Mouse (Mus musculus) left cerebral cortex, postnatal 25 days (tissue): ENCODE results near the gene St3gal3. TPM values are rescaled to one million over a fixed set of nuclear protein-coding genes. Genes with fewer than 3 reads are reported as not detected.
A peak's percentile ranks its signal among the peaks of the same experiment; 100 is the strongest.

Experiments
- DNase-seq, 2 experiments: peaks; one replicate each; pipeline ENCODE4 v3.0.0; 2022; ENCODE audit warnings: low spot score in 2 of 2, mixed read lengths in 1 of 2
- intact Hi-C: fragments of 180-260 bp; cut with DNase I; formaldehyde crosslinking; loops from one replicate; pipeline ENCODE4 v1.15.1; 2025
- total RNA-seq, 2 experiments: library from RNA; stranded (reverse); gene quantifications; 2 replicates each; pipeline ENCODE4 v1.2.3; 2021

Gene St3gal3
- total RNA-seq, 2 experiments from 2014 or later = 43.5 to 44.3 TPM

DNA sequence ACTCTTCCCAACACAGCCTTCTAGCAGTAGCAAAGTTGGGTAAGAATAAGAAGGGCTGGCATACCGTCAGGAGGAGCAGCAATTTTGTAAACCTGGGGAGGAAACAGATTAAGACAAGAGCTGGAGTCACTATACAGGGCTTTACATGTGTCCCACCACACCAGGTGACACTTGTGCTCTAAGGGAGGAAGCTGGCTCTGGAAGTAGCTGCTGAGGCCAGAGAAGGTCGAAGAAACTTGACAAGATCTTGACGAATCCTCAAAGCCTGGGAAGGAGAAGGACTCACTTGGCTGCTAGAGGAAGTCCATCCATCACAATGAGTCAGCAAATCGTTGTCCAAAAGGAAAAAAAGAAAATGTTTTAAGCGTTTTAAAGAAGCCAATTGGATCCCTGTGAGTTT is 218.3 kb downstream of the St3gal3 start:
- intact Hi-C loops = no loop called here
- no peak for DNase-seq

DNA sequence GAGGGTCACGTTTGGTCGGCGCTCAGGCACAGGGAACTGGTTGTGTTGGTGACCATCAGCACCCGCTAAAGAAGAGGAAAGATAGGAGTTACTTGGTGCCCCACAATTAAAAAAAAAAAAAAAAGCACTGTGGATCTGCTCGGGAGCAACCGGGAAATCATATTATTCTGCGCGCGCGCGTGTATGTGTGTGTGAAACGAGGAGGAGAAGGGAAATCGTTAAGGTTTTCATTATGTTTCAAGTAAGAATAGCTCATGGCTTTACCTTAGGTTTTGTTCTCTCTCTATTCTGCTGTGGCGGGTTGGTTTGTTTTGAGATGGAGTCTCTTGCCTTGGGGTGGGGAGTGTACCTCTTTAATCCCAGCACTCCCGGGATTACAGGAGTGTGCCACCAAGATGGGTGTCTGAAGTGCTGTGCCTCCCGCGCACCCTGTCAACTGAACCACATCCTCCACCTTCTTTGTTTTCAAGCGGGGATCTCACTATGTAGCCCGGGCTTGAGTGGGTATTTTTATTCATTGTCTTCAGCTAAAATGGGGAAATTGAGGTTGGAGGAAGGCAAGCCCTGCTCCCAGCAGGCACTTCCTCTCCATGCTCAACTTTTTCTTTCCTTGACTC is 219.1 kb downstream of the St3gal3 start:
- intact Hi-C loops = loop anchor here (2.0 kb wide), 1 partner anchor 23 kb away; the partner anchor contains the start of gene Dph2
- DNase-seq = peak in 1 of 2 experiments; percentile 60

DNA sequence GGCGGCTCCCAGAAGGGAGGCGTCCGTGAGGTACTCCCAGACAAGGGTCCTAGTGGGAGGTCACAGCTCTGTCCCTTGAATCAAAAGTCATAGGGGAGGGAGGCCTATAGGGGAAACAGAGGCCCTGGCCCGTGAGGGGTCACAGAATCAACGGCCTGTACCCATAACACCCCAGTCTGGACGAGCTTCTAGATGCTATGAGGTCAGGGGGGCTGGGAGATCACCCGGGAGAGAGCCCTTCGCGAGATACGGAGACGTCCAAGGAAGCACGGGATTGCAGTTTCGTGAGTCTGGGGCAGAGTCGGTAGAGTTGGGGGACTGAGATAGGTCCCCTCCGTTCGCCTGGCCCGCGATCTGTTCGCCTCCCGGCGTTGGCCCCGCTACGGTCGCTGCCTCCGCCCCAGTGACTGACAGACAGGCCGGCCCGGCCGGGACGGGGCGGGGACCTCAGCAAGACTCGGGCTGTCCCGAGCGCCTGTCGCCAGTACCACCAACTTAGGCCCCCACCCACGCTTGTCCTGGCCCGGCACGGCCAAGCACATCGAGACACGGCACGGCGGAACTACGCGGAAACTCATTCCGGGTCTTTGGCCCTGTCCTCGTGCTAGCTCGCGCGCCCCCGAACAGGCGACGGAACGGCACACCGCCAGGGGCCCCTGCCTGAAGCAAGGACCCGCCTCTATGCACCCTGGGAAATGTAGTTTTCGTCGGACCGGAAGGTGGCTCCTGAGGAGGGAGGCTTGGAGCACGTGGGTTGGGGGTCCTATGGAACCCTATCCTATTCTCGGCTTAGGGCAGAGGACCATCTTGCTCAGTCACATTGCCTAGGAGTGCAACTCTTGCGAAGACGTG is 219.9 kb downstream of the St3gal3 start, which contains the start of gene Ipo13:
Gene Ipo13, minus strand, starts transcription at position 409 of the 852 bp plus-strand sequence.
- intact Hi-C loops = loop anchor here (2.0 kb wide), 1 partner anchor 22 kb away; the partner anchor contains the start of gene Dph2
- peak; percentile 94 to 95 for DNase-seq

- intact Hi-C loops = loop anchor here (2.0 kb wide), 1 partner anchor 21 kb away; the partner anchor contains the start of gene Dph2
- no peak for DNase-seq
Observed at GRCm38 (mm10) chr4:117914031-117914430, 220.7 kb downstream of the St3gal3 start.

DNA sequence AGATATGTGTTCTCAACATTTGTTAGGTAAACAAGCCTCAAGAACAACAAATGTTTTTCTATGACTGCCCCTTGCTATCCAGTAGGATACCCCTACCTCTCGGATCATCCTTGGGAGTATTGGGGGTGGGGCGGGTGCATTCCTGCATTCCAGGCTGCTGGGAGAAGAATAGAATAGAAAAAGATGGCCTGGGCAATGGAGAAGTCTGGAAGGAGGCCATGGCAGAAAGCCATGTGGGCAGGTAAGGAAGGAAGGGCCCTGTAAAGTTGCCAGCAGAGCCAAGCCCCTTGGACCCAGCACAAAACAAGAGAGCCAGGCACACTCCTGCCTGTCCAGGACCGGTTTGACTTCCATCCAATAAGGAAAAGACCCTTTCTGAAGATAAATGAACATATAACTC is 221.3 kb downstream of the St3gal3 start:
- DNase-seq = no peak
- intact Hi-C loops = no loop called here

DNA sequence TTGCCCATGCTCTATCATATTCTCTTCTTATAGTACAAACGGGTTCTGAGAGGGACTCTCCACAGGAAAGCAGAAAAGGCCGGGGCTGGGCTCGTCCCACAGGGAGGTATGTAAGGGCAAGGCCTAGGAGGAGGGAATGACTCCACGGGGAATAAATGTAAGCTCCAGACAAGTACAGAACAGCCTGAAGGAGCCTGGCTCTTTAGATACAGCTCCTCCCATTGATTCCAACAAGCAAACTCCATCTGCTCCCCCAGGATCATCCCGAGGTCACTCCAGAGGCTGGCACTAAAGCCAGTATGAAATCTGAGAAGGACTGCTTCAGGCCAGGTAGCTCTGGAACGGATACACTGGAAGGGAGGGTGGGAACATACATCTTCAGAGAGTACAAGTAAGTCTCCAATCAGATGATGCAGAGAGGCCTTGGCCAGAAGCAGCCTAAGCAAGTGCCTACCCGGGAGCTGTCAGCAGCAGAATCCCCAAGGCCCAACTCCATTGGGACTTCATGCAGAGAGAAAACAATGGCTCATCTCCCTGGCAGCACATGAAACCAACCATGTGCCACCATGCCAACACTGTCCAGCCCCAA is 221.9 kb downstream of the St3gal3 start:
- intact Hi-C loops = no loop called here
- DNase-seq = no peak

GRCm38 (mm10) chr4:117912131-117912561 is 222.6 kb downstream of the St3gal3 start:
- intact Hi-C loops = no loop called here
- no peak for DNase-seq

GRCm38 (mm10) chr4:117908834-117909453 is 225.8 kb downstream of the St3gal3 start:
- intact Hi-C loops = no loop called here

DNA sequence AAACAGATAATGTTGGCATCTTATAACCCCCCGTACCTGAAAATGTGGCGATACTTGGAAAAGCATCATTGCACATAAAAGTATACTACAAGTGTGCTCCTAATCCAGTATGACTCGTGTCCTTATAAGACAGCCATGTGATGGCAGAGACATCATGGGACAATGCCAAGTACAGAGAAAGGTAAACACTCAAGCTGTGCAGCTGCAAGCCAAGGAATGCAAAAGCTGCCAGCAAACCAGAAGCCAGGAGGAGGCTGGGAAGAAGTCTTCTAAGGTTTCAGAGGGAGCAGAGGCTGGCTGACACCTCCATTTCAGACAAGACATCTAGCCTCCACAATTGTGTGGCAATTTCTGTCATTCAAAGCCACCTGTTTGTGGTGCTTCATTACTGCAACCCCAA is 228.5 kb downstream of the St3gal3 start:
- DNase-seq = no peak
- intact Hi-C loops = no loop called here

More at GRCm38 (mm10) chr4:117908834-117909453, 225.8 kb downstream of the St3gal3 start:
- DNase-seq = peak in 1 of 2 experiments; percentile 68

DNA sequence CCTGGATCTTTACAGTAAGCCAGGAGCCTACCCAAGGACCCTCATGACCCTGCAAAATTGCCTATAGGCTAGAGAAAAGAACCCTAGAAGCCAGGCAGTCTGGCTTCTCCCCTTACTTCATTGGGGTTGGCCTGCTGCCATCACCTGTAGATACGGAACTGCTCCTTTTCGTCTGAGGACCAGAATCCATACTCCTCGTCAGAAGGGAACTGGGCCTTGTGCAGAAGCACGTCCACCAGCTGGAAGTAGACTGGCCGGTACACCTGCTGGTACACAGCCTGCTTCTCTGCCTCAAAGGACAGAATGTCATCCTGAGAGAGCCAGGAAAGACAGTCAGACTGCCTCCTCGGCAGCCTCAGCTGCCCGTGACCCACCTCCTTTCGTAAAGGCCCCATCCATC is 230.0 kb downstream of the St3gal3 start:
- DNase-seq = no peak
- intact Hi-C loops = no loop called here

DNA sequence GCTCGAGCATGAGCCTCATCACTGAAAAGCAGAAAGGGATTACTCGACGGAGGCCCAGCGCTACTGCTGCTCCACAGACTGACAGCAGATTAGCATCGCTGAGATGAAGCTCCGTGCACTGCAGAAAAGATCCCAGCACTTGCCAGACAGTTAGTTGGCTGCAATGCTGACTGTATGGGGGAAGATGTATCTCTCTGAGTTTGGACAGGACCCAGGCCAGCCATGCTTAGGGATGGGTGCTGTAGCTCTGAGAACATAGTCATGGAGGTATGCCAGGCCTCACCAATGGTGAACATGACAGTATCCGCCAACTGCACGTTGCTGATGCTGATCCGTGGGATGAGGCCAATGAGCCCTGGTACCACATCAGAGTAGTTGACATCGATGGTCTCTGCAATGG is 230.6 kb downstream of the St3gal3 start:
- DNase-seq = peak in 1 of 2 experiments; percentile 83
- intact Hi-C loops = no loop called here

DNA sequence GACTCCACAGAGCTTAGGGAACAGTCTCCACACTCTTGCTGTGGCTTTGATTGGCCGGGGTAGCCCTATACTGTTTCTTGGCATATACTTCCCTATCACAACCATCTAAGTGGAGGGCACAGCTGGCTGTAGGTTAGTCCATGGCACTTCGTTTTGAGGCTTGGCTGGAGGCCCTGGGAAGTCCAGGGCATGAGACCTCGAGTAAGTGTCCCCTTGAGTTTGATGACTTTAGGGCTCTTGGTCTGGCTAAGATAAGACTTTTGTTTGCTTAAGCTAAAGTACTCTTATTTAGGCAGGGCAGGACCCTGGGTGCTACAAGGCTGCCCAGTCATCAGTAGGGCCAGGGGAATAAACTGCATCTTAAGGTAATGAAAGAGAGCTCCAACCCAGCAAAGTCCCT is 236.6 kb downstream of the St3gal3 start:
- intact Hi-C loops = no loop called here
- DNase-seq = no peak

- DNase-seq = no peak
- intact Hi-C loops = no loop called here
Observed at GRCm38 (mm10) chr4:117896031-117896430, 238.7 kb downstream of the St3gal3 start.

DNA sequence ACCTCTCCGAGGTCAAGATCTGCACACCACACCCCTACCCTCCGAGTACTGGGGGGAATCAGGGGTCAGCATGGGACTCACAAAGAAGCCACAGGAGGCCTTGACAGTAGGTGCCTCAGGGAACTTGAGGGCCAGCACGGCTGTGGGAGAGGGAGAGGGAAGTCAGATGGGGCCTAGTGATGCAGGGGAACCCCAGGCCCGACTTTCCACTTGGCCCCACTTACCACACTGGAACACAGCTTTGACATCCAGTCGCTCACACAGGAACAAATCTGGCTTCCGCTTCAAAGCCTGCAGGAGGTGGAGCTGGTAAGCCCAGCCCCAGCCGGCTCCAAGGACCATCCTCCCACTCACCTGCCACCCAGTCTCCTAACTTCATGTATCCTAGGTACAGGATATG is 239.4 kb downstream of the St3gal3 start:
- no peak for DNase-seq
- intact Hi-C loops = no loop called here

GRCm38 (mm10) chr4:117894601-117895000 is 240.1 kb downstream of the St3gal3 start:
- intact Hi-C loops = no loop called here

GRCm38 (mm10) chr4:117893376-117893775 is 241.3 kb downstream of the St3gal3 start:
- intact Hi-C loops = loop anchor here (2.0 kb wide), 1 partner anchor 21 kb away; the partner anchor contains the start of gene Ipo13
- no peak for DNase-seq

More at GRCm38 (mm10) chr4:117894601-117895000, 240.1 kb downstream of the St3gal3 start:
- no peak for DNase-seq

DNA sequence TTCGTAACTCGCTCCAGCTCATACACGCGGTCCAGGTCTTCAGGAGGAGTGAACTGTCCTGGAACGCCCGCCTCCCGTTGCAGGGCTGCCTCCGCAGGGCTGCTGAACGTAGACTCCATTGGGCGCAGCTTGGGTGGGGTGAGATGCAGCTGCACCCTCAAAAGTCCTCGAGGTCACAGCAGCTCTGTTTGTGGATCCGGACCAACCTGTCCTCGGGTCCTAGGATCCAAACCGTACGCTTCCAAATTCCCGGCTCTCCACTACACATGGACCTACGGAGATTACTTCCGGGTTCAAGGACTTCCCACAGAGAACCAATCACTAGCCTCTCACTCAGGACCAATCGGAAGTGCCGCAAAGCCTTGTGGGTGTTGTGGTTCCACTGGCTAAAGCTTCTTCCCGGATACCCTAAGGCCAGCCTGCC is 243.0 kb downstream of the St3gal3 start, which contains the start of gene Dph2:
Gene Dph2, minus strand, starts transcription at position 295 of the 424 bp plus-strand sequence.
- intact Hi-C loops = loop anchor here (2.0 kb wide), 1 partner anchor 23 kb away; the partner anchor contains the start of gene Ipo13

GRCm38 (mm10) chr4:117890750-117891149 is 244.0 kb downstream of the St3gal3 start:
- DNase-seq = no peak
- intact Hi-C loops = no loop called here

More for the DNA sequence above, 243.0 kb downstream of the St3gal3 start, which contains the start of gene Dph2:
- DNase-seq = peak; percentile 81 to 94

DNA sequence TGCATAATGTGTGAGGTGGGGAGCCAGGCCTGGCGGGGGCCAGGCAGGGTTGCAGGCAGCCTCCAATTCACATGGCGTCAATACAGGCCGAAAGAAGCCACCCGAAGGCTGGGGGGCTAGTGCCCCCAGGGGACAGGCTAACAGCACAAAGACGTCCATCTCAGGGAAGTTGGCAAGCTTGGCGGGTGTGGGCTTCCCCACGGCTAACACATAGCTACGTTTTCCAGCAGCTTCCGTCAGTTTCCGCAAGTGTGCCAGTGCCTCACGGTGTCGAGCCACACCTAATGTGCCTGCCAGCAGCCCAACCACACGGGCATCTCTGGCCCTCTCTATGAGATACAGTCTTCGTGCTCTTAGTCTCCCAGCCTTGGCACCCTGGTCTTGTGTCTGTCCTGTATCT is 244.7 kb downstream of the St3gal3 start:
- no peak for DNase-seq
- intact Hi-C loops = no loop called here
